Mouse (Mus musculus): ENCODE data around the gene Prkag2.

Prkag2 gene

GRCm38 (mm10) chr5:25044007-25044406 lies 56.4 kb downstream of the Prkag2 start:
- DNase-seq = no peak

GRCm38 (mm10) chr5:25041947-25042346 lies 58.5 kb downstream of the Prkag2 start:
- no peak for DNase-seq

- peak; percentile 68 for DNase-seq
Observed at GRCm38 (mm10) chr5:25041307-25041706, 59.1 kb downstream of the Prkag2 start.

- DNase-seq = no peak
Observed at GRCm38 (mm10) chr5:25040903-25041302, 59.5 kb downstream of the Prkag2 start.

- no peak for DNase-seq
Observed at GRCm38 (mm10) chr5:25038827-25039226, 61.6 kb downstream of the Prkag2 start.

GRCm38 (mm10) chr5:25035391-25035790 lies 65.1 kb downstream of the Prkag2 start:
- DNase-seq = no peak

- no peak for DNase-seq
Observed at GRCm38 (mm10) chr5:25031456-25031856, 69.0 kb downstream of the Prkag2 start.

GRCm38 (mm10) chr5:25031037-25031436 lies 69.4 kb downstream of the Prkag2 start:
- DNase-seq = no peak

GRCm38 (mm10) chr5:25030276-25030681 lies 70.2 kb downstream of the Prkag2 start:
- no peak for DNase-seq

GRCm38 (mm10) chr5:25027673-25028072 lies 72.8 kb downstream of the Prkag2 start:
- DNase-seq = no peak

GRCm38 (mm10) chr5:25025309-25026019 lies 75.0 kb downstream of the Prkag2 start:
- DNase-seq = no peak

GRCm38 (mm10) chr5:25022904-25023303 lies 77.5 kb downstream of the Prkag2 start:
- peak; percentile 81 for DNase-seq

GRCm38 (mm10) chr5:25019221-25019620 lies 81.2 kb downstream of the Prkag2 start:
- no peak for DNase-seq

GRCm38 (mm10) chr5:25012134-25012533 lies 88.3 kb downstream of the Prkag2 start:
- DNase-seq = no peak

GRCm38 (mm10) chr5:25011019-25011485 lies 89.4 kb downstream of the Prkag2 start:
- peak; percentile 89 for DNase-seq

- DNase-seq = peak; percentile 97
Observed at GRCm38 (mm10) chr5:25010438-25010892, 90.0 kb downstream of the Prkag2 start.

- no peak for DNase-seq
Observed at GRCm38 (mm10) chr5:25009770-25010169, 90.7 kb downstream of the Prkag2 start.

- no peak for DNase-seq
Observed at GRCm38 (mm10) chr5:25008966-25009365, 91.5 kb downstream of the Prkag2 start.

GRCm38 (mm10) chr5:25006848-25007247 lies 93.6 kb downstream of the Prkag2 start:
- peak; percentile 93 for DNase-seq

- DNase-seq = no peak
Observed at GRCm38 (mm10) chr5:25005532-25006129, 94.8 kb downstream of the Prkag2 start.

- no peak for DNase-seq
Observed at GRCm38 (mm10) chr5:25001391-25001794, 99.0 kb downstream of the Prkag2 start.

GRCm38 (mm10) chr5:24999351-24999750 lies 101.1 kb downstream of the Prkag2 start:
- no peak for DNase-seq

GRCm38 (mm10) chr5:24995576-24996100 lies 104.8 kb downstream of the Prkag2 start:
- no peak for DNase-seq

- no peak for DNase-seq
Observed at GRCm38 (mm10) chr5:24993190-24993589, 107.3 kb downstream of the Prkag2 start.

Data from thymus, postnatal 4 days (tissue).